Mouse (Mus musculus) heart, embryonic 10.5 days (tissue): ENCODE results near the gene Gm13102. TPM values are rescaled to one million over a fixed set of nuclear protein-coding genes. Genes with fewer than 3 reads are reported as not detected.
"Not testable (repeated sequence)": the region's sequence is repeated elsewhere in the genome, so short reads cannot be mapped to it uniquely, and the experiment has no call there.

Experiments
- DNase-seq: peaks from one replicate; pipeline ENCODE4 v3.0.0-alpha.2; 2017; ENCODE audit warnings: low spot score
- H3K27ac ChIP-seq: fragments of 300-500 bp; sonication (generic); 2 replicates; pipeline ENCODE4 v1.5.1; 2016; ENCODE audit warnings: mild to moderate bottlenecking
- H3K27me3 ChIP-seq: fragments of 300-500 bp; sonication (generic); 2 replicates; pipeline ENCODE4 v1.6.1; 2016; ENCODE audit warnings: mild to moderate bottlenecking; ENCODE audit not compliant: poor library complexity, insufficient read depth, severe bottlenecking
- H3K36me3 ChIP-seq: fragments of 300-500 bp; sonication (generic); 2 replicates; pipeline ENCODE4 v1.6.1; 2016; ENCODE audit warnings: mild to moderate bottlenecking, moderate library complexity
- H3K4me1 ChIP-seq: fragments of 300-500 bp; sonication (generic); 2 replicates; pipeline ENCODE4 v1.6.1; 2016; ENCODE audit warnings: mild to moderate bottlenecking
- H3K4me3 ChIP-seq: fragments of 300-500 bp; sonication (generic); 2 replicates; pipeline ENCODE4 v1.5.1; 2016; ENCODE audit warnings: mild to moderate bottlenecking, moderate library complexity
- H3K9me3 ChIP-seq: fragments of 300-500 bp; sonication (generic); 2 replicates; pipeline ENCODE4 v1.6.1; 2016; ENCODE audit warnings: mild to moderate bottlenecking, moderate library complexity
- whole genome bisulfite sequencing: fragments of 180-500 bp; shearing (Covaris S2); methylation state at CpG from one replicate; pipeline ENCODE4 v1.1.7; 2016; 5-methylcytosine and 5-hydroxymethylcytosine counted together
- polyA plus RNA-seq: library from polyadenylated mRNA; unstranded; fragments of >200 nt; fragmentation: Nextera tagmentation; extraction: Ambion mirVana; gene quantifications from 2 replicates; pipeline ENCODE4 v1.2.1, GENCODE M21; 2016

Gene Gm13102
- not detected in 2 replicates for polyA plus RNA-seq

DNA sequence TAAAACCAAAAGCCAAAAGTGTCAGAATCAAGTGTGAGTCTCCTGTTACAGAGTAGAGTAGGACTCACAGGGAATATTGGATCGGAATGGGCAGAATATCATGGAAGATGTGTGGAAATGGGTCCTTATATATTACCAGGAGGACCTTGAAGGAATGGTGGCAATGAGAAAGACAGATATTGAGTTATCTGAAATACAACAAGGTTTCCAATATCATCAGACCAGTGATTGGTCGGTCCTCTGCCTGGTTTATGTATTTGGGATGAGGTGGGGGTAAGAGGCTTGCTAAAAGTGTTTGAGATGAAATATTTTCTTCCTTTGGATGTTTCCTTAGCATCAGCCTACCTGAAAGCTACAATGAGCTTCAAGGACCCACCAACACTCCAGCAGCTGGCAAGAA is at the start of gene Gm13102:
Gene Gm13102, plus strand, starts transcription at position 301 of the 400 bp plus-strand sequence.
- H3K4me3 ChIP-seq, DNase-seq, H3K27me3 ChIP-seq, H3K4me1 ChIP-seq, H3K36me3 ChIP-seq, H3K9me3 ChIP-seq, H3K27ac ChIP-seq: not testable (repeated sequence)
- WGBS: 86% methylated on average over 1 of the region's 2 CpGs

DNA sequence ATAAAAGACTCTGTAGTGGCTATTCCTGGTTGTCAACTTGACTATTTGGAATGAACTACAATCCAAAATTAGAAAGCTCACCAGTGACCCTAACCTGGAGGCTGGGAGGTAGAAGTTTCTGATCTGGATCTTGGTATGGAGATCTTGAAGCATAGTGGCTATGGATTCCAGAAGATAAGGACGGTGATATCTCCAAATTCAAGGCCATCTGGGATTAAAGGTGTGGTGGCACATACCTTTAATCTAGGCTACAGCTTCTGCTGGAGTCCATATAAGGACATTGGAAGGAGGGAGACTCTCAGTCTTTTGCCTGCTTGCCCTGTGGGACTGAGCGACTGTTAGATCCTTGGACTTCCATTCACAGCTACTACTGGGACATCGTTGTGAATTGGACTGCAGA is 47.4 kb upstream of the Gm13102 start, which contains the start of gene Pramel4:
Gene Pramel4, plus strand, starts transcription at position 301 of the 400 bp plus-strand sequence.
- not testable (repeated sequence) for H3K4me1 ChIP-seq, H3K27ac ChIP-seq, H3K27me3 ChIP-seq, H3K9me3 ChIP-seq, H3K4me3 ChIP-seq, H3K36me3 ChIP-seq, DNase-seq
- WGBS: 77% methylated on average over 3 of the region's 3 CpGs

Other genes with a start within 250 kb of the Gm13102 start
- not detected in 2 replicates for gene Pramef6, start 206.1 kb upstream of the Gm13102 start, polyA plus RNA-seq
- not detected in 2 replicates for gene Pramef25, start 155.5 kb upstream of the Gm13102 start, polyA plus RNA-seq
- gene Gm13101, start 139.5 kb upstream of the Gm13102 start, polyA plus RNA-seq: not detected in 2 replicates
- gene Pramef17, start 112.1 kb upstream of the Gm13102 start, polyA plus RNA-seq: not detected in 2 replicates
- gene Pramel4, start 47.3 kb upstream of the Gm13102 start, polyA plus RNA-seq: not detected in 2 replicates
- not detected in 2 replicates for gene Oog3, start 56.2 kb downstream of the Gm13102 start, polyA plus RNA-seq
- gene Oog2, start 84.2 kb downstream of the Gm13102 start, polyA plus RNA-seq: not detected in 2 replicates
- not detected in 2 replicates for gene C87977, start 106.8 kb downstream of the Gm13102 start, polyA plus RNA-seq
- gene Pramel5, start 174.0 kb downstream of the Gm13102 start, polyA plus RNA-seq: not detected in 2 replicates
- not detected in 2 replicates for gene Gm13128, start 223.8 kb downstream of the Gm13102 start, polyA plus RNA-seq